Mouse (Mus musculus) testis, postnatal 10 days (tissue): ENCODE measurements at regions not wholly inside any gene's neighbourhood (a gene's known extent, or its start where the extent isn't known, plus 50 kb on each side); places are given as distances from the start of the nearest gene placed in this dataset.
"Not testable (repeated sequence)": the region's sequence is repeated elsewhere in the genome, so short reads cannot be mapped to it uniquely, and the experiment has no call there.

ENCODE experiments used
- DNase-seq: peaks from one replicate; pipeline ENCODE4 v3.0.0; 2021; ENCODE audit warnings: low spot score

DNA sequence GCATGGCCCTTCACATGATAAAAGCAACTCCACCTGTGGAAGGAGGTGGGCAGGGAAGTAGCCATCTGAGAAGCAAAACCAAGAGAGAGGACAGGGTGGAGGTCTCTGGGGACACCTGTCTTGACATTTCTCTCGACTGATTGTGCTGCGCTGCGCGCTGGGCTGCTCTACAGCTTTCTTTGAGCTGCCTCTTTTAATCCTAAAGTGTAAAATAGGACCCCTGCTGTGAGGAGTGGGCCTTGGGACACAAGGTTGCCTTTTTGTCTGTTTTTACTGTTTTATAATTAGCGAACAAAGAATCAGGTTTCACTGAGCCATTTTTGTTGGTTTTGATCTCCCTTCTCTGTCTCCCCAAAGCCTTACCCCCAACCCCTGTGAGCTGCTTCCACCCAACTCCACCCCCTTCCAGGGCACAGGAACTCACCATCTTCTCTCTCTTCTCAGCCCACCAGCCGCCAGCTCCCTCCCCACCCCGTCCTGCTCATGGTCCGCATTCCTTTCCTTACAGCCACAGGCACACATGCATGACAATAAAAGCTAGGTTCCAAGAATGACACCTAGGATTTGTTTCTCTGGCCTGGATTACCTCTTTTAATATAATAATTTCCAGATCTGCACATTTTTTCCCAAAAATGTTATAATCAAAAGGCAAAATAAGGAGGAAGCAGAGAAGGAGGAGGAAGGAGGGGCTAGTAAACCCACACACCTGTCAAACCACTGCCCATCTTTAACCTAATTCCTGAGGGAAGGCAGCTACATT is 57.3 kb downstream of the Cbln4 start:
- no peak for DNase-seq

DNA sequence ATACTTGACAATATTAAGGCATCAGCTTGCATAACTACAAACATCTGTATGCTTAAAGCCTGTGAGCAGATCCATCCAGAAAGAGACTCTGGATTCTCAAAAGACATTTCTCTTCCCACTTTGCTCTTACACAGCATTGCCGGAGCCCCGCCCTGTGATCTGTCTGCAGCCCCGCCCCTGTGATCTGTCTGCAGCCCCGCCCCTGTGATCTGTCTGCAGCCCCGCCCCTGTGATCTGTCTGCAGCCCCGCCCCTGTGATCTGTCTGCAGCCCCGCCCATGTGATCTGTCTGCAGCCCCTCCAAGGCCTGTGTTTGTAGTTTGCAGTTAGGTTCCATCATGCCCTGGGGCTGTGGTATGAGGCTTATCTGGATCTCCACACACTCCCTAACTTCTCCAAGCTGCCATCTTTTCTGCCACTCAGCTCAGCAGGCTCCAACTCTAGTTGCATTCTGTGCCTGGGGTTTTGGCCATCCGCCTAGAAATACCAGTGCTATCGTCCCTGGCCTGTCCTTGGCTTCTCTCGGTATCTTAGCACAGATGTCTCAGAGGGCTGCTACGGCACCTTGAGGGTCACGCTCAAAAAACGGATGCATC is 73.9 kb downstream of the Cbln4 start:
- peak; percentile 63 for DNase-seq

DNA sequence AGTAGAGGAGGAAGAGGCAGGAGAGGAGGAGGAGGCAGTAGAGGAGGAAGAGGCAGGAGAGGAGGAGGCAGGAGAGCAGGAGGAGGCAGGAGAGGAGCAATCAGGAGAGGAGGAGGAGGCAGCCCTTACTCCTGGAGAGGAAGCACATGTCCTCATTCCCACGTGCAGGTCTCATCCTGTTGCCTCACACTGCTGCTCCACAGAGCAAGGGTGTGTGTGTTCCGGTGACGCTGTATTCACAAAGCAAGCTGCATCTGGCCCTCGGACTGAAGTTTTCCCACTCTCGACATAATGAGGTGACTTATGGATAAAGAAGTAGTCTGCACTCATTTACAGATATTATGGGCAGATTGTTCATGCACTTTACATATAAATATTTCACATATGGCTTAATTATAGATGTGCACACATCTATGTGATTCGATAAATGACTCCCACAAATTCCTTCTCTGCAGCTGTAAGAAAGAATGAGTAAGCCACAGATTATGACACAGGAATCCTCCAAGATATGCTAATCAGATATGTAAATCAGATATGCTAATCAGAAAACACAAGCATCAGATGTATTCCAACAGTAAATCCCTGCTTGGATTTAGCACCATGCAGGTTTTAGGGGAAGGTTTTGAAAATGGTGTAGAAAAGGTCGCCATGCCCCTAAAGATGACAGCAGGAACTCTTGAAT is 96.6 kb downstream of the Cbln4 start:
- no peak for DNase-seq

DNA sequence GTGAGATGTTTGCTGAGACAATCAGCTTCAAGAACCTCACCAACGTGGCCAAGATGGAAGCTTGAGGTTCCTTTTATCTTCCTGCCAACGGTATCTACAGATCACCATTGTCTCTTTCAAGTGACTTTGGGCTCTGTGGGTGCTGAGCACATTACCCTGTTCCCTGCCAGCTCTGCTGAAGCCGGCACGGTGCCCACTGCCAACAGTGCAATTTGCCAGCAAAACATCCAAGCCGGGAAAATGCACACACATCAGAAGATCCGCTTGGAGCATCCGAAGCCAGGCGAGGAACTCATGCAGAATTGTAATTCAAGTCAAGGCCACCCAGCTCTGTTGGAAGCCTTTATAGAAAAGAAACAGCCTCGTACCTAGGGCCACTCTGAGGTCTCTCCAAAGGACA is 100.6 kb downstream of the Cbln4 start:
- no peak for DNase-seq

DNA sequence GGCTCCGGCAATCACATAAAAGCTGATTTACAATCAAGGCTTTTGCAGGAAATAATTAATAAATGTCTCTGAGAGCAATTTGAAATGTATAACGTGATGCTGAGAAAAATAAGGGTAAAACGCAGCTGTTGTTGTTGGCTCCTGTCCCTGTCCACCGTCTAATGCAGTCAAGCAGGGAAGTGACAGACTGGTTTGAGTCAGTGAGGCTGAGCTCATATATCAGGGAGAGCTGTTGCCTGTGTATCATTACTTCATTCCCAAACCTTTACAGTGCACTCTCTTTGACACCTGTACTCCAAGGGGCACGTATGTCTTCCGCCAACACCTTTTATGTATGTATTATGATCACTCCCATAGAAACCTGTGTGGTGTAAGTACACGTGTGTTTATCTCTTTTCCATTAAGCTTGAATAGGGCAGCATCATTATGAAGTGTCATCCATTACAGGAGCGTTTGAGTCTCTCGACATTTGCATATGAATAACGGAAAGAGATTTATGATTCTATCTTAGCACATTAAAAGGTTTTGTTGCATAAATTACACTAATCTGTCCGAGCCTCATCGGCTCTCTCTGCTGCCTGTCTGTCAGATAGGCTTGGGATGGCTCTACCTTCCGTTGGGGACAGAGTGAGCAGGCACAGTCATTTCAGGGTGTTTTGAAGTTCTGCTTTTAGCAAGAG is 107.5 kb downstream of the Cbln4 start:
- DNase-seq: no peak

DNA sequence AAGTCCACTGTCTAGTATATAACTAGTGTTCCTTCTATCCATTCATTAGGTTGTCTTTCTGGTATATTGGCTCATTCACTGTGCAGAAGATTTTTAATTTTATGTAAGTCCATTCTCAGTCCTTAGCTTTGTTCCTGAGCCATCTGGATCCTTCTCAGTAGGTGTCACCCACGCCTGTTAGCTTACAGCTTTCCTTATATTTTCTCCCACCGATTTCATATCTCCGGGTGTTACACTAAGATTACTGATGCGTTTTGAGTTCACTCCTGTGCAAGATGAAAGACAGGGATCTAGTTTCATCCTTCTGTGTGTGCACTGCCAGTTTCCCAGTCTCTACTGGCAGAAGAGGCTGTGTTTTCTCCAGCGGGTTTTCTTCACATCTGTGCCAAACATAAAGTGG is 122.3 kb downstream of the Cbln4 start:
- DNase-seq: no peak

DNA sequence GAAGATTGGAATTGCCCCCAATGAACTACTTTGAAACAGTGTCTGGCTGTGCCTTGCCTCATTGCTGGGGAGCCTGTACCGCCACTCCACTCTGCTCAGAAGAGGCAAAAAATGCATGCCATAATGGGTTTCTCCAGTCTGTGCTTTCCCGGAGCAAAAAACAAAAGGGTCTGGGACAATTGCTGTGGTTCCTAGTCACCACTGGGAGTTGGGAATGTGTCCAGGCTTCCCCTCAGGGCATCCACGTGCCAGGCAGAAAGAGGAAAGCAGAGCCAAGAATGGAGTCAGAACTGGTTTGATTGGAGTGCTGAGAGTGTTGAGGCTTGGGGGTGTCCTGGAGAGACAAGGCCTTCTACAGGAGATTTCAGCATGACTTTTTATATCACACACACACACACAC is 156.0 kb downstream of the Cbln4 start:
- DNase-seq: no peak

DNA sequence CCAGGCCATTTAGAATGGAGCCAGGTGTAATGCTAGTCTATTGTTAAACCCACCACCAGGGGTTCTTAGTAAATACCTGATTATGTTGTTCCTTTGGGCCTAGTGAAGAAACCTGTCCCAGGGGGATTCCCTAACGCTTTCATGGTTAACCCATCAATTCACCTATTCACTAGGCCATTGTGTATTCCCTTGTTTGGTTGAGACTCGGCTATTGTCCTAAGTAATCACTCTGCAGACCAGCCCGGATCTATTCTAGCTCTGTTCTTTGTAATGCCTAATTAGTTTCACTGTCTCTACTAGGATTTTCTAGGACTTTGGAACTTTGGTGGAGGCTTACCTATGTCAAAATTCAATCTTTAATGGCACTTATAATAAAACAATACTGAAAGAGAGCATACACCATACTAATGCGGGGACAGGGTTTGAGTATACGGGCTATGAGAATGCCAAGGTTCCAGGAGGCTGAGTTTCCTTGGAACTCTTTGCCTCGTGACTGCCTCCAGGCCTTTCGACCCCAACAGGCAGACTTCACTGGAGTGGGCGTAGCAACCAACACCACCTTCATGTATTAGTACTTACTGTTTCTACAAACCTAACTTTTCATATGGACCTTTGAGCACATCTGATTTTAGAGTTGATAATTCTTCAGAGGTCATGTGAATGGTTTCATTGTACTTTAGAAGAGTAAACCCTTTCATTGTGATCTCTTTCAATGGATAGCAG is 163.9 kb downstream of the Cbln4 start:
- not testable (repeated sequence) for DNase-seq

DNA sequence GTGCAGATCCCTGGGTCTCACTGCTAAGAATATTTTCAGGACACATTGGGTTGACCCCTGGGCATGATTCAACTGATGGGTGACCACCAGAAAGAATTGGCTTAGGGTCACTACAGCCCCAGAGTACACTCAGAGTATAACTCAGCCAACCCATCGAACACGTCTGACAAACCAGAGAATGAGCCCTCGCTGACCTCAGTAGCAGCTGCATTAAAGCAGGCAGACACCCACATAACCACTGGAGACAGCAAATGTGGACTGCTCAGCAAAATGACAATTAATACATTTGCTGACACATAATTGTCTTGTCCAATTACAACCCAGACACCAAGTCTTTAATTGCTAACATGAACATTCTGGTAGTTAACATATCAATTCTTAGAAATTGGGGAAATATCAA is 175.7 kb downstream of the Cbln4 start:
- no peak for DNase-seq

DNA sequence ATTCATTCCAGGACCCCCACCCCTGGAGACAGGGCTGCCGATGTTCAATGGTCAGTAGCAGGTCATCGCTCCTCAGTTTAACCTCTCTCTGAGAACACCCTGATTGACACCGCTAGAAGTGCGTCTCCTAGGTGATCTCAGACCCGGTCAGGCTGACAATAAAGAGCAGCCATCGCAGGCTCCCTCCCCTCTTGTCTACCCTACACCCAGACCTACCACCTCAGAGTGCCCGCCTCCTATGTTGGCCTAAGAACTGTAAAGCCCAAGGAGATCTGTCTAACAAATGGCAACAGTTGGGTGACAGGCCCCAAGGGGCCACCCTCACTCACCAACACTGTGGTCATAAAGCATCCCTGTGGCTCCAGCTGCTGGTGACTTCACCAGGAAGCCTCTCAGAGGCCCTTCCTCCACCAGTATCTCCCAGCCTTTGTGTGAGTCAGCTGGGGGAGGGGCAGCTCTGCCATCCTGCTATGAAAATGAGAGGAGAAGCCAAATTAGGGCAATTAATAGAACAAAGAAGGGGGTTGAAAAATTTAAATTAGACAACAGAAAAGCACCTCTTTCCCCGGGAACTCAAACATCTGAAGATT is 178.8 kb downstream of the Cbln4 start:
- DNase-seq: no peak

DNA sequence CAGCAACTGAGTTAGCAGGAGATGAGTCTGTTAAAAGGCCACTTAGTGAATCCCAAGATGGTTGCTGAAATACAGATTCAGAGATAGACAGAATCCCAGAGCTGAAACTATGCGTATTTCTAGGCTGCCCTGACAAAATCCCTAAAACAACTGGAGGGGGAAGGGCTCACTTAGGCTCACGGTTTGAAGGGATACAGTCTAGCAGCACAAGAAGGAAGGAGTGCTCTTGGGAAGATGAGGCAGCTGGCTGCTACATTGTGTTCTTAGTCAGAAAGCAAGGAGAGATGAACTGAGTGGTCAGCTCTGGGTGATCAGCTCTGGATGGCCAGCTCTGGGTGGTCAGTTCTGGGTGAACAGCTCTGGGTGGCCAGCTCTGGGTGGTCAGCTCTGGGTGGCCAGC is 180.6 kb downstream of the Cbln4 start:
- DNase-seq: no peak

DNA sequence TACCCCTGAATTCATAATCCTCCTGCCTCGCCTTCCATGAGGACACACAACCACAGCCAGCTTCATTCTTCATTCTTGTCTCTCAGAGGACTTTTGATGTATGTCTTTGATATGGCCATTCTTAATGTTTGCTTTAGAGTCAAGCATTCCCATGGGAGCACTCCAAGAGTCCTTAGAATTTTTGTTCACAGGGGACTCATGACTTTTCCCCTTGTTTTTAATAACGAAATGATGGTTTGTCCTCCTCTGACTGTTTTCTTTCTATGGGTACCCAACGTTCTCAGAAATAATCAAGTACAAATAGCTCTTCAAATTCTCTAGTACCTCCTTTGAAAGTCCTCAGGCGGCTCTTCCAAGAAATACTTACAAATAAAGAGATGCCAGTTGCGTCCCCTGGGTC is 184.4 kb downstream of the Cbln4 start:
- no peak for DNase-seq

DNA sequence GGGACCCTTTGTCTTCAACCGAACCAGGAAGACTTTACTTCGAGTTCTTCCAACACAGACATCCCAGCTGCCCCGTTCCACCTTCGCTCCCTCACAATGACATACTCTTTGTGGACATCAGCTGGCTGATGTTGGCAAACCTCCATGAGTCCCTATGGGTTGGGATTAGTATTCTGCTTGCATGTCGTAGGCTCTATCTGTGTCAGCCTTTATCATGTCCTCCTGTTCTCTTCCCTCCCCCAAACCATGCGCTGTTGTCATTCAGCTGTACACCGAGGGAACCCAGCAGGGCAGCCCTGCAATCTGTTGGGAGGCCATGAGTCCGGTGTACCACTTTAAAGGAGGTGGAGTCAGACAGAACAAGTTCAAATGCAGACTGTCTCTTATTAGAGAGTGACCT is 186.8 kb downstream of the Cbln4 start:
- DNase-seq: no peak

DNA sequence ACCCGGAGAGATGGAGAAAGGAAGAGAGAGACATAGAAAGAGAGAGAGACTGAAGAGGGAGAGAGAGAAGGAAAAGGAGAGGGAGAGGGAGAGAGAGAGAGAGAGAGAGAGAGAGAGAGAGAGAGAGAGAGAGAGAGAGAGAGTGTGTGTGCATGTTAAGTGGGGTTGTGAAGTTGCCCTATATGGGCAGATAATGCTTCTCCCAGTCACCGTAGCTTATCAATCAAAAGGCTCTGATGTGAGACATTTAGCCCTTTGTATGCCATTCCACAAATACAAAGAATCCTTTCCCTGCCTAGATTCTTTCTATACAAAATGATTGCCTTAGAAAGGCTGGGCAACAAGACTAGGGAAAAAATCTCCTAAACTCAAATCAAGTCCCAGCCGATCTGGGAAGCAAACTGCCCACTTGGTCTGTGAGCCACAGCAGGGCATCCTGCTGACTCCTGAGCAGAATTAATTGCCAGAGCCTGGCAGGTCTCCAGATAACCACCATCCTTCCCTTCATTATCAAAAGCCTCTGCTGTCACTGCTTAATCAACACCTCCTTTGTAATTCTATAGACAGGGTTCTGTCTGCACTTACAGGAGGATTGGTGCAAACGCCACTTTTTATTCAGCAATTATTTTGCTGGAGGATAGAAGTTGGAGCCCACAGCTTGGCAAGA is 196.3 kb downstream of the Cbln4 start:
- DNase-seq: no peak

DNA sequence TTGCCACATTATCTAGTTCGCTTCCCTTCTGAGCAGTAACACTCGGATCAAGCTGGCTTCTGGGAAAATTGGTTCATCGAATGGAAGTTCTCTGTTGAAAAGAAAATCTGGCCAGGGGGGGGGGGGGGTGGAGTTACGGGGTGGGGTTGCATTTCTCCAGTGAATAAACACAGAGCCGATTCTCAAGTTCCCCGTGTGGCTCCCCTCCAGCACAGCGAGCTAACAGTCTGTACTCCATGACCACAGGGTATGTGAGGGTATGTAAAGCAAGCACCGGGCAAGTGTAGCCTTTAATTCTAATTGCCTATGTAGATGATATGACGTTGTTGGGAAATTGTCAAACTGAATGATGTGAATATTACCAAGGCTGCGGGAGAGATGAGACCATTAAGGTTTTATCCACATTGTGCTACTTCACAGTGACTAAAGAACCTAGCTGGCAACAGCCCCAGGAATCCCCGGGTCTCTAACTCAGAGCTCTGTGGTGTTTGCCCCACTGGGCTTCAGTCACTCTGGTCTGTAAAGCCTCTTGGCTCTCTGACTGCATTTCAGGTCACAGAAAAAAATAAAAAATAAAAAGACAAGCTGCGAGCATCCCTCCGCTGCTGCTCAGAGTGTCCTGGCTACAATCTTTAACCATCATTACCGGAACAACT is 203.1 kb downstream of the Cbln4 start:
- no peak for DNase-seq

DNA sequence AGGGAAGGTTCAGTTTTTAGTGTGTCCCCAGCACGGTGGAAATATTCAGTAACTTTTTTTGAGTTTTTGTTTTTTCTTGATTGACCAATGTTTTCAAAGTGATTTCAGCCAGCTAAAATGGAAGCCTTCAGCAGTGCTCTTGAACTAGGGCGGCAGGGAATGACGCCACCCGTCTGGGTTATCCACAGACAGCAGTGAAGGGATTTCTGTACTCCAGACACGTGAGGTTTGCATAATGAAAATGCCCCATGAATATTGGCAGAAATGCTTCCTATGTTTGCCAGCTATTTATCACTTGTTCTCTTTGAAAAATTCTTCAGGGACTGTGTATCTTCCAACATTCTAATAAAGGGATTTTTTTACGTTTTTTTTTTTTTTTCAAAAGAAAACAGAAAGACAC is 221.1 kb downstream of the Cbln4 start:
- DNase-seq: no peak

DNA sequence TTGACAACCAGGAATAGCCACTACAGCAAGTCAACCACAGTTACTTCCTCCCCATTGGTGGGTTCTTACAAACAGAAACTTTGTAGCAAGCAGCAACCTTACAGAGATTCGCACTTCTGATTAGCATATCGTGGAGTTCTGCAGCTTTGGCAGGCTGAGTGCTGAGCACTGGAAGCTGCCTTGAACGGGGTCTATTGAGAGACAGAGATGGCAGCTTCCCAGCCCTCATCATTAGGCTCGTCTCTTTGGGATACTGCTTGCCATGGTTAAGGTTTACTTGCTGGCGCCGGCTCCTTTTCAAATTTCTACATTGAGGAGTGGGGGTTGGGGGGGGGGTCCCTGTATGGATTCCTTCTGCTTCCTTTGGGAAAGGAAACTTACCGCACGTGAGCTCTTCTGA is 224.8 kb downstream of the Cbln4 start:
- no peak for DNase-seq

DNA sequence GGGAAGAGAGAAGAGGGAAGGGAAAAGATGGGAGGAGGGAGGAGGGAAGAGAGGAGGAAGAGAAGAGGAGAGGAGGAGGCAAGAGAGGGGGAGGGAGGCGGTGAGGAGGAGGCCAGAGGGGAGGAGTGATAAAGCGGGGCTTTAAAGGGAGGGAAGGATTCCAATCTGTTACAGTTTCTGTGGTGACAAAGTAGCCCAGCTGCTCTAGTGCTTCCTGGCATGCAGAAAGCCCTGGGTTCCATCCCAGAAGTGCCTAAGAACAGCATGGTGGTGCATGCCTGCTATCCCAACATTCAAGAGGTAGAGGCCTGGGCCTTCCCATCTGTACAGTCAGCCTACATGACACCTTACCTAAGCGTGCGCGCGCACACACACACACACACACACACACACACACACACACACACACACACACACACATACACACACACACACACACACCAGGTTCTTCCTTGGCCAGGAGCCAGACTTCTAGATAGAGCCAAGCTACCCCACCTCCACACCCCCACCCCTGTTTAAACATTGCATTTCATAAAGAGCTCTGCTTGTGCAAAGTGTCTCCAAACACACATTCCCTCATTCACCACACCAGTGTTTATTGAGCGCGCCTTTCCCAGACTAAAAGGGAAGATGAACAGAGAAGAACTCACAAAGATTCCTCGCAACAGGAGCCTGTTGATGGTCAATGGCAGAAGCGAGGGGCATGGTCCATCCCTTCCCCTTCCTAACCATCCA is 226.4 kb downstream of the Cbln4 start:
- DNase-seq: no peak

DNA sequence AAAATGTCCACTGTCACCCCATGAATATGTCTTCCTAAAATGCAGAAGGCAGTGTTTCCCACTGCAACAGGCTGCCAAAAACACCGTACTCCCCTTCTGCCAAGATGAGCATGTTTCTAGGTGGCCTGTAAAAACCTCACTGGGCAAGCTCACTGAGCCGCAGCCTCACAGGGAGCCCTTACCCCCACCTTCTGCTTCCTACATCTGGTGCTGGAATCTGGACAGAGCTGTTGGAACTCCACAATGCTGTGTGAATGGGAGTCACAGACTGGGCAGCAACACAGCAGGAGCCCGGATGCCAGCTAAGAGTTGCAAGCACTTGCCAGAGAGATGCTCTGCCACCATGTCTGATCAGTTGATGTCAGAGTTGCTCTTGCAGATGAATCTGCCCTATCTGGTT is 230.6 kb downstream of the Cbln4 start:
- DNase-seq: no peak

DNA sequence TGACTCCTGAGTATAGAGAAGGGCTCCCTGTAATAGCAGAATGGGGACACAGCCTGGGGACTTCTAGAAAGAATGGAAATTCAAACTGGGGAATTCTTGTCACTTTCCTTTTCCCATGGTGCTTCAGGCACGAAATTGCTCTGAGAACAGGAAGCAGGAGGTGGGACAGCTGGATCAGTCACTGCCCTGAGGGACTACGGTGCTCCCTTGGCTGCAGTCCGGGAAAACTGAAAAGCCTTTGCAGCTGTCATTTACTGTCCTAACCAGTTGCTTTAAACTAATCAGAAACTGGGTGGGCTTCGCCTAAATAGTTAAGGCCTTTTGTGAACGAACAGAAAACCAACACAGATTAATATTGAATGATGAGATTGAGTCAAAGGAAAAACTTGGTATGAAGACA is 237.9 kb downstream of the Cbln4 start:
- DNase-seq: no peak
